Mouse (Mus musculus) bone marrow macrophage, adult 2 months (primary cell): ENCODE measurements at regions not wholly inside any gene's neighbourhood (a gene's known extent, or its start where the extent isn't known, plus 50 kb on each side); places are given as distances from the start of the nearest gene placed in this dataset.

Source experiments
- CTCF ChIP-seq: IDR thresholded peaks from 2 replicates; pipeline ENCODE4 v1.5.1; 2012; ENCODE audit warnings: low read depth, mild to moderate bottlenecking, low read length, moderate library complexity
- POLR2A ChIP-seq: IDR thresholded peaks from 2 replicates; pipeline ENCODE4 v1.6.1; 2012; ENCODE audit warnings: mild to moderate bottlenecking, low read depth, low read length, borderline replicate concordance

GRCm38 (mm10) chr1:88622356-88622755 is 79.7 kb downstream of the Arl4c start:
- TF ChIP-seq CTCF (no peak), POLR2A (no peak)
